Mouse (Mus musculus): ENCODE data around the gene Klra17.
"Not testable (repeated sequence)": the region's sequence is repeated elsewhere in the genome, so short reads cannot be mapped to it uniquely, and the experiment has no call there.

Gene Klra17

DNA sequence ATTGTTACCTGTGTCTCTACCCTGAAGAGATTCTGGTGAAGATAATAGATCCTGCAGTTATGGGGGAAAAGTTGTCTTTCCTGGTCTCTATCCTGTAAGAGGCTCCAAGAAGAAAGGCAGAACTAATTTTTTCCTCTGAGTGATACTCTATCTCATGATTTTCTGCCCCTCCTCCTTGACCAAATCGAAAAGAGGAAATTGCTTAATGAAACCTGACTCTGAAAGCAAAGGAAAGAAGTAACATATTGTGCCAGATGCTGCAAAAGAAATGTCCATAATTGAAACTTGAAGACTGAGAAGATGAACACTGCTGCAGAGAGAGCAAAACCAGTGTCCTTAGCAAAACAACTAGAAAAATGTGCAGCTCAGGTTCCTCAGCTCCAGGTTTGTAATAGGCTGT lies at the start of gene Klra17:
Gene Klra17, minus strand, starts transcription at position 124 of the 400 bp plus-strand sequence.
- DNase-seq, result no peak

DNA sequence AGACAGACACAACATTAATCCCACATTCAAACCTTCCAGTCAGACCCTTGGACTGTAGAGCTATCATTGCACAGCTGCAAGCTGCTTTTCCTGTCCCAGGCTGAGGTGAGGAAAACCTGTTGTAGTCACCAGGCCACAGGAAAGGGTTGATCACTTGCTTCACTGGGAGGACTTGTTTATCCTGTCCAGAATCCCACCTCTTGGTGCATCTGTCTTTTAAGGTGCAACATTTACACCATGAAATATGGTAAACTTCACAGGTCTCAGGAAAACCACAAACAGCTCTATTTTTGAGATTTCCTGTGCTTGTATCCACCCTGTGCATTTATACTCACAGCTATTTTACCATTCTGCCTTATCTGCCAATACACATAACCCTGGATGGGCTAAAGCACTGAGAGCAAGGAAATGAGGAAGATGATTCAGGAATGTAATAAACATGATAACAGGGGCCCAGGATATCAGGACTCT lies 41.0 kb upstream of the Klra17 start, which contains the start of gene Klra5:
Gene Klra5, minus strand, starts transcription at position 175 of the 471 bp plus-strand sequence.
- not testable (repeated sequence) for DNase-seq

DNA sequence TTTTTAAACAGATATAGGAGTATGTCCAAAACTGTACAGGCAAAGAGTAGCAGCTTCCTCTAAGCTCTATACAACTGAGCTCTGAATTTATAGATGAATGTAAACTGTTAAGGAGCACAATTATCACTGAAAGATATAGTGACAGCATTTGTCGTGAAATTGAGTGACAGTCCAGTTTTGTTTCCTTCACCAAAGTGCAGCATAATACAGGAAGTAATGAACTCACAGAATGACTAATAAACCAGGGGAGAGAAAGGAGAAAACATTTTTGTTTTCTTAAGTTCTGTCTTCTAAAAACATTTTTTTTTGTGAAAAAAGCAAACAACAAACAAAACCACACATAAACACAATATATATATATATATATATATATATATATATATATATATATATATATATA lies 40.5 kb upstream of the Klra17 start:
- DNase-seq, result no peak

DNA sequence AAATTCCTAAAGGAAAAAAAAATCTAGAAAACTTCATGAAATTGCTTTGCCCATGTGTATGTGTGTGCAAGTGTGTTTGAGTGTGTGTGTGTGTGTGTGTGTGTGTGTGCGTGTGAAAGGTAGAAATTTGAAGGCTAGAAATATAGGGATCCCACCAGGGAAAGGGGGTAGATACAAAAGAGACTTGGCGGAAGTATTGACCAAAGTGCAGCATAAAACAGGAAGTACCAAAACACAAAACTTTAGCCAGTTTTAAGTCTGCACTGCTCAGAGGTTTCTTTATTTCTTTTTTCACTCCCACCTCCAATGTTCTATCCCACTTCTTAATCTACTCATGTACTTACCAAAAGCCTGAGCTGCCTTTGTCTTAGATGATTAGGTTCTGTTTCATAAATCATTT lies 6.1 kb upstream of the Klra17 start:
- DNase-seq, result no peak

DNA sequence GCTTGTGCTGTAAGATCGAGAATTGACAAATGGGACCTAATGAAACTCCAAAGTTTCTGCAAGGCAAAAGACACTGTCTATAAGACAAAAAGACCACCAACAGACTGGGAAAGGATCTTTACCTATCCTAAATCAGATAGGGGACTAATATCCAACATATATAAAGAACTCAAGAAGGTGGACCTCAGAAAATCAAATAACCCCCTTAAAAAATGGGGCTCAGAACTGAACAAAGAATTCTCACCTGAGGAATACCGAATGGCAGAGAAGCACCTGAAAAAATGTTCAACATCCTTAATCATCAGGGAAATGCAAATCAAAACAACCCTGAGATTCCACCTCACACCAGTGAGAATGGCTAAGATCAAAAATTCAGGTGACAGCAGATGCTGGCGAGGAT lies 14.1 kb downstream of the Klra17 start, which contains the start of gene Gm17631:
Gene Gm17631, plus strand, starts transcription at position 301 of the 400 bp plus-strand sequence.
- not testable (repeated sequence) for DNase-seq

DNA sequence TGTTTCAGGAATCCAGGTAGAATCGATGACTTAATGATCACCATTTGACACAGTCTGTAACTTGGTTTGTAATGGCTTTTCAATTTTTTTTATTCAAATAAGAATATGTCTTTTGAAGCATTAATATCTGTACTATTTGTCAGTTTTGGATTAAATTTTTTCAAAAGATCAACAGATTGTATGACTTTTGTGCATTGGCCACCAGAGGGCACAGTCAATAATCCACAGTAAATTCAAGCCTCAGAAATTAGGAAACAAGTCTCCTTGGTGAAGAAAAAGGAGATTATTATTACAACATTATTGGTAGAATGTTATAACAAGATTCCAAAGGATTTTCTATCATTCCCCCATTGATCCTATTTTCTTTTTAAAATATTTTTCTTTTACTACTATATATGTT lies 50.9 kb downstream of the Klra17 start:
- DNase-seq, result no peak

DNA sequence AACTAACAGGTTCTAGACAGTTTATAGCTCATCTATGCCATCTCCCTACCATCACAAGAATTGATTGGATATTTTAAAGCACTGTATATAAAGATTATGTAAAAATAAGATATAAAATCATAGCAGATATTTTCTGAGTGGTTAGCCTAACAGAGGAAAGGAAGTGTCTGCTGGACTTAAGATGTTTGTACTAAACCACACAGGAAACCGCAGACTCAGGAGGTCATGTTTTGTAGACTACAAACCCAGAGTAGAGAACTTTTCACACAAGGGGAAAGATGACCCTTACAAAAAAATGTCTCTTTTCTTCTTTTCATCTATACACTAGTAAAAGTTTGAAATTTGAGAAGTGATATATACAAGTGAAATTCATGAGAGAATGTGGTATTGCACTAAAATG lies 52.5 kb downstream of the Klra17 start:
- no peak for DNase-seq

DNA sequence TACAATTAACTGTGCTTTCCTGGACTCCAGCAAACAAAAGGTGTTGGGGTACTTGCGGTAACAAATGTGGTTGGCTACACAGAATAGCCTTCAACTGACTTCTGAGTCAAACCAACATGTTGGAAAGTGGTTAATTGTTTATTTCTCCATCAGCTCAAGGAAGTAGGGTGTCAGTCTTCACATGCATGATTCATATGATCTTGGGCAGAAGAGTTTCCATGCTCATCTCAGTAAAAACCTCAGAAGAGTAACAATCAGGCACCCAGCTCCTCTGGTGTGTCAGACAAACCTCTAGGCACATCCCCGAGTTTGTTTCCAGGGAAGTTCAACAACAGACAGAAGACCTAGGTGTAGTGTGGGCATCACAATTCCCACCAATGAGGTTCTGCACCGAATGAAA lies 58.7 kb downstream of the Klra17 start:
- DNase-seq, result no peak

DNA sequence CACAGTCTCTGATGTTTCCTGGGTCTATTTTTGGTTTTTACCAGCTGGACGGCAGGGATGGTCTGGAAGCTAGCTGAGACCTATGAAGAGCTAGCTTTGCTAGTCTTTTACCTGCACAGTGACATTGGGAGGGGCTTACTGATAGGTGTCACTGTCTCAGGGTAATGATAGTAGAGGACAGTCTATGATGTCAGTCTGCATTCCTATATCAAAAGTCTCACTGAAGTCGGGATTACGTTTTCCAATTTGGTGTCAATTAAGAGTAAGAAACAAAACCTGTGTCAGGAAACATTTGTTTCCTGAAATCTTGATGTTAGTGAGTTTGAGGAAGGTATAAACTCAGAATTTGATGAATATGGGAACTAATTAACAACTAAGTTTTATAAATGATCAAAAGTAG lies 92.3 kb downstream of the Klra17 start, which contains the start of gene Gm156:
Gene Gm156, minus strand, starts transcription at position 101 of the 400 bp plus-strand sequence.
- not testable (repeated sequence) for DNase-seq
